Mouse (Mus musculus): ENCODE measurements around the gene Crybg1.
"Not testable (repeated sequence)": the region's sequence is repeated elsewhere in the genome, so short reads cannot be mapped to it uniquely, and the experiment has no call there.

Crybg1 gene

DNA sequence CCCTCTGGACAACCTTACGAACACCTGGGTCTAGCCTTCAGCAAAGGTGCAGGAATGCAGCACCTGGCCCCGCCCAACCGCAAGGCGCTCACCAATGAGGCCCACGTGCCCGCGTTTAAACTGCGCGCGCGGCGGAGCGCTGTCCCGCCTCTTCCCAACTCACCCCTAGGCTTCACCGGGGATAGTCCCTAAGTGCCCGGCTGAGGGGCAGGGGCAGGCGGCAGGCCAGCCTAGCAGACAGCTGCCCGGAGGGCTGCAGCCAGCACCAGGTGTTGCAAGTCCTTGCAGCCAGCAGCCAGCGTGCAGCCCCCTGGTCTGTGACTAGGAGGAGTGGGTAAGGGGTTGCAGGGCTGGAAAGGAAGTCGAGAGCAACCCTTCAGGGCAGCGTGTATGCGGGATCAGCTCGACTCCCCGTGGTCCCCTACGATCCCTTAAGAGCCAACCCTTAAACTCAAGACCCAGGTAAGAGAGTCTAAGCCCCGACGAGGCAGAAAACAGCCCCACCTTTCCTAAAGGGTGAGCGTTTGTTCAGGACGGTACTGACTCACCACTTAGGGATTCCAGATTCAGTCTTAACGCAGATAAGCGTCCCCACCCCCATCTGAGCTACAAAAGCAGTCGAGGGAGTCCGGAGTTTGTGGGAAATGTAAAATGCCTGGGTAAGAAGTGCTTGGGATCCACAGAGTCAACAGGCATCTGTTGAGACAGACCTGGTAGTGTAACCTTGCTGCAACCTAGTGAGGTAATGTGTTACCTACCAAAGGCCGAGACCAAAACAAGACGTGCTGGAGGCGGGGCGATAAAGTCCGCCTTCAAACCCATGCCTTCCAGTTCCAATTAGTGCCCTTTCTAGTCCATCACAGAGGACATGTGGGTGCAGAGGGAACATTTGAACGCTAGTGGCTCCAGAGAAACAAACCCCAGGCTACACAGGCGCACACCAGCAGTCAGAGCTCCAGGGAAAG lies 142.7 kb downstream of the Crybg1 start:
- DNase-seq (ENCODE audit: low spot score): peak; percentile 53

- DNase-seq (ENCODE audit: low spot score): no peak
Observed at GRCm38 (mm10) chr10:44004221-44004751, 144.4 kb downstream of the Crybg1 start.

DNA sequence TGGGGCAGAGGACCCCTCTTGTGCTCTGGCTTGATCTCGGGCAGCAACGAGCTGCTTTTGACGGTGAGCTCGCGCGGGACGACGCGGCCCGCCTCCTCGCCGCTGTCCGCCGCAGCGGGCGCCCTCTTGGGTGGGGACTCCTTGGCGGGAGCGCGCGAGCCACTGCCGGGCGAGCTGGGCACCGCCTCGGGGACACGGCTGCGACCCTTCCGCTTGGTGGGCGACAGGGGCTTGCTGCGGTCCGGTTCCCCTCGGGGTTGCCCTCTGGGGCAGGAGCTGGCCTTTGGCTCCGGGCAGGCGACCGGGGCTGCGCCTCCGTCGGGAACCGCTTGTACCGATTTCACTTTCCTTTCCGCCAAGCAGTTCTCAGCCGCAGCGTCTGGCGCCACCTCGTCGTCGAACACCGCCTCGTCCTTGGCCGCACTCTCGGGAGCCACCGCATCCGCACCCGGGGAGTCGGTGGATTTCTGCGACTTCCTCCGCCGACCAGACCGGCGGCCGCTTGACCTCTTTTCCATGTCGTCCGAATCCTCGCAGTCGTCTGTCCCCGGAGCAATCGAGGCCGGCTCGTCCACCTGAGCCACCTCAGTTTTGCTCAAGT lies 145.0 kb downstream of the Crybg1 start:
- DNase-seq (ENCODE audit: low spot score): peak; percentile 54

GRCm38 (mm10) chr10:44002995-44003524 lies 145.6 kb downstream of the Crybg1 start:
- DNase-seq (ENCODE audit: low spot score): no peak

DNA sequence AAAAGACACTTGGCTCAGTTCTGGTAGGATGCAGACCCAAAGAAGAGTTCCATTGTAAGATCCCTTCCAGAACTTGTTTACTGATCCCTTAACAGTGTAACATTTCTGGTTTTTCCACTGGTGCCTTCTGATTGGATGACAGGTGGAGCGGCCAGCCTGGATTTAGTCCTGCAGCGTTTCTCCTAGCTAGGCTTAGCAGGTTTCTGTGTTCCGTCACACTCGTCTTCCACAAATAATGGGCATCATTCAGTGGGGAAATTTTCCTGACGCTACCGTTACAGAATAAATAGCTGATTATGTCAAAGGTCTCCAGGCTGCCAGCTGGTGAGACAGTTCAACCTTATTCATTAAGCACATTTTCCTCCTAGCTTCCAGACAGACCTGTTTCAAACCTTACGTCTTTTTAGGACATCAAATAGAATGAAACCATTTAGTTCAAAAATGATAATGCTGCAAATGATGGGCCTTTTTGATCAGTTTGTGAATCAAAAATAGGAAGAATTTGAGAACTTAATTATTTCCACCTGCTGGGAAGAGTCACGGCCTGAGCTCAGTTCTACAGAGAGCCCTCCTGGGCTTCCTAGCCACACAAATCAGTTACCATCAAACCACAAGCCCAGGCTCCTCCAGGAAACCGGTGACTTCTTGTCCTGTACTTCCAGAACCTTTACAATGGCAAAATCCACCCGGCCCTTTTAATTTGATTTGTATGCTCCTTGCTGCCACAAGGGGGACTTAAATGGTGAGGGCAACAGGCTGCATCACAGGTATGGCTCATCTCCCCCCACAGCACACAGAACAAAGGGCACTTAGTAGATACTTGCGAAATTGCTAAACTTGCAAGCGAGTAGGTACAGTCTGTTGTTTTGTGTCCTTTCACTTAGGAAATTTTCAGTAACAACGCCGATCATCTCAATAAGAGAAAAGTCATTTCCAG lies 146.4 kb downstream of the Crybg1 start:
- no peak for DNase-seq (ENCODE audit: low spot score)

DNA sequence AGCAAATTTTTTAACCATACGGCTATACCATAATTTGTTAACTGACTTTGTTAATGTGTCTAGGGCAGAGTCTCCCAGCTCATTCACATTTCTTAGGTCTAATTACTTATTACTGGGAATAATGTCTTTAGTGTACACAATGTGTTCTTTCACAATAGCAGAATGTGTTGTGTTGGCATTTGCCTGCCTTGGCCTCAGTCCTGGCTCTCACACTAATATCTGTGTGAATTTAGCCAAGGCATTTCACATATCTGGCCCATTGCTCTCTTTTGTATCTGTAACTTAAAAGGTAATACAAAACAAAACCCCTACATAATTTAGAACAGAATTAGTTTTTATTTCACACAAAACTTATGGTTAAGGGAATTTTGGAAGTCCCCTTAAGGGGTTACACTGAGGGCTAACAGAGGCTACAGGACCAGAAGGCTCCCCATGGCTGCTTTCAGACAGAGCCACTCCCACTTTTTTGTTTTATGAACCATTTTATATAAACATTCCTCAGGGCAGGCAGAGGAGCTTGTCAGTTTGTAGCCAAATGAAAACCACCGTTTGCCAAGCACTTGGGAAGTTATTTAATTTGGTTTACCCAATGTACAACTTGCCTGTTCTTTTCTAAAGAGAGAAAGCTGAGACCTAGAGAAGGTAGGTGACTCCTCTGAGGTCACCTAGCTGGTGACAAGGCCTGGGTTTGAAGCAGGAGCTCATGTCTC lies 148.3 kb downstream of the Crybg1 start:
- DNase-seq (ENCODE audit: low spot score): no peak

GRCm38 (mm10) chr10:43998503-43999082 lies 150.1 kb downstream of the Crybg1 start:
- DNase-seq (ENCODE audit: low spot score): no peak

DNA sequence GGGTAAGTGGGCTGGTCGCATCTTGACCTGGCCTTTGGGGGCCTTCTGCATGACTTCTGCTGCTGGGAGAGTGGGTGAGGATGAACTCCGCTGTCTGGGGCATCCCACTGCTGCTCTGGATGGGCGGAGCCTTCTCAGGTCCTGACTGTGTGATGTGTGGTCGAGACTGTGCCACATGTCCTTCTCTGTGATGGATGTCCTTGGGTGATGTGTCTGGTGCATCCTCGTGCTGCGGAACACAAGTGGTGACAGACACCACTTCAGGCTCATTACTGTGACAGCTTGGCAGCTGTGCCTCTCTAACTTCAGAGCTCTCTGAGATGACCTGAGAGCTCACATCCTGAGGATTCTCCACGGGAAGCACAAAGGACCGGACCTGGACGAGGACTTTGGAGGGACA lies 150.6 kb downstream of the Crybg1 start:
- no peak for DNase-seq (ENCODE audit: low spot score)

- DNase-seq (ENCODE audit: low spot score): no peak
Observed at GRCm38 (mm10) chr10:43997276-43997675, 151.4 kb downstream of the Crybg1 start.

DNA sequence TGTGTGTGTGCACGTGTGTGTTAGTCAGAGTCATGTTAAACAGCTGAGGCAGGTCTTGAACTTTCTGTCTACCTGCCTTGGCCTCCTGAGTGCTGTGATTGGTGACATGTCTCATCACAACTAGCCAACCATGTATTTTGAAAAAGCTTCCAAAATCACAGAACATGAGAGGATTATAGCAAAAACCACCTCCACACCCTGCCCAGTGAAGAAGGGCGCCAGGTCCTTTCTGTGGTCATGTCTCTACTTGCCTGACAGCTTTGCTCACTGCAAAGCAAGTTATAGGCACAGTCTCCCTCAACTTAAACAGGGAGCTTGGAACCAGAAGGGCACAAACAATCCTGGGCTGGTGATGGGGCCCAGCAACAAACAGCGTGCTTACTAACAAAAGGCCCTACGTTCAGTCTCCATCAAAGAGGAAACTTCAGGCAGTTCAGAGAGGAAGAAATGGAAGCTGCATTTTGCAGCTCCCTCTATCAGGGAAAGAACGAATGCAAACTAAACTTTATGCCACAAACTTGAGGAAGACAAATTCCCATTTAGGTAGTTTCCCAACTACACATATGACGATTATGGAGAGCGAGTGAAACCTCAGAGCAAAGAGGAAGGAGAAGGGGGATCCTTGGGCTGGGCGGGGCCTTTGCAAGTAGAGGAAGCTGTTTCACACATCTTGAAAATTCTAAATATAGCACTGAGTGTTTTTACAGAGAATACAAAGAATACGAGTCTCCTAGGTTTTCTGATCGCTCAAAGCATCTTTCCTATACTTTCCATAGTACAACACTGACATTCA lies 152.6 kb downstream of the Crybg1 start:
- DNase-seq (ENCODE audit: low spot score): no peak

DNA sequence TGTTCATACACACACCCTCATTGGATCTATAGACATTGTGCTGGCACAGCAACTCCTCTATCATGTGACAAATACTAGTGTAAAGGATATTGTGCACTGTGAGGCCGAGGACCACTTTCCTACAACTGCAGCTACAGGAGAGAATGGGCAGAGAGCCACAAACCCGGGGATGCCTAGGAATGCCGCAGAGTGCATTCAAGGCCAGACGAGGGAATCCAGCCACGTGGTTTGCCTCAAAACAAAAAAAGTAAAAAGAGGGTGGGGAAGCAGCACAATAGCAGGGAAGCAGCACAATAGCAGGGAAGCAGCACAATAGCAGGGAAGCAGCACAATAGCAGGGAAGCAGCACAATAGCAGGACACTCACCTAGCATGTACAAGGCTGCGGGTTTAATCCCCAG lies 155.5 kb downstream of the Crybg1 start:
- DNase-seq (ENCODE audit: low spot score): no peak

GRCm38 (mm10) chr10:43992506-43992905 lies 156.1 kb downstream of the Crybg1 start:
- DNase-seq (ENCODE audit: low spot score): no peak

- no peak for DNase-seq (ENCODE audit: low spot score)
Observed at GRCm38 (mm10) chr10:43991268-43991667, 157.4 kb downstream of the Crybg1 start.

DNA sequence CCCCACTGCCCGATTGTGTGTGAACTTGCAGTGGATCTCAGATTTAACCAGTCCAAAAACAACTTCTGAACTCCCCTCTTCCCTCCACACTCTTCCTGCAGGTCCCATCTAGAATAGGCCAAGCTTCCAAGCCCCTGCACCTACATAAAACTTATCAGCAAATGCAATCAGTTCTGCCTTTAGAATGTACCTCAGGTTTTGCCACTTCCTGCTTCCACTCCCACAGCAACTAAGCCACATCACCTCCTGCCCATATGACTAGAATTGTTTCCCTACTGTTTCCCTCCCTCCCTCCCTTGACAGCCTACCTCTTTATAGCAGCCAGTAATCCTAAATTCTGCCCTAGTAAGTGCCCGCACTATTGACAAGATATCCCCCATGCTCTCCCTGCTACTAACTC lies 164.8 kb downstream of the Crybg1 start:
- no peak for DNase-seq (ENCODE audit: low spot score)

DNA sequence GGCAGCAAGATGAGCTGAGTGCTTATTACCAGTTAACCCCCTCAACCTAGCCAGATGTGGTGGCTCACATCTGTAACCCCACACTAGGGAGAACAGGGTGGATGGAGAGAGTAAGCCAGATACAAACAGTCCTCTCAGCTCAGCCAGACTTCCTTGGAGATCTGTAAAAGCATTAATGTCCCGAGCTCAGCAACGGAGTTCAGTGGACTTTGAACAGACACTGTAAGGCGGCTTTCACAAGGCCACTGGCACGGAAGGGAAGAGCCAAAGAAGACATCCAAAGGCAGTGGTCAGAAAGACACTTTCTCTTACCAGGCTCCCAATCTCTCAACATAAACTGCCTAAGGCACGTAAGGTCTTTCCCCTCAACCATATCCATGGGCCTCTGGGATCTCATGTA lies 165.4 kb downstream of the Crybg1 start:
- no peak for DNase-seq (ENCODE audit: low spot score)

- no peak for DNase-seq (ENCODE audit: low spot score)
Observed at GRCm38 (mm10) chr10:43982470-43982869, 166.2 kb downstream of the Crybg1 start.

DNA sequence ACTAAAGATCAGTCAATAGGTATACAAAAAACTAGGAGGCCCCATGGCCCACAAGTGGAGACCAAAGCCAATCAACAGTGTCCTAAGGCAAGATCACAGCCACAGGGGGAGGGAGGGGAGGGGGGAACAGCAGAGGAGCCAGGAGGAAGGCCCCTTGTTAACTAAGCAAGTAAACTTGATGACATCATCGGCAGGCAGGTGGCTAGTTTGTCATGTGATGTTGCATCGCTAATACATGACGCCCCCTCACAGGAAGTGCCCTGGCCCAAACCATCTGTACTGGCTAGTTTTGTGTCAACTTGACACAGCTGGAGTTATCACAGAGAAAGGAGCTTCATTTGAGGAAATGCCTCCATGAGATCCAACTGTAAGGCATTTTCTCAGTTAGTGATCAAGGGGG lies 167.9 kb downstream of the Crybg1 start:
- not testable (repeated sequence) for DNase-seq (ENCODE audit: low spot score)

- no peak for DNase-seq (ENCODE audit: low spot score)
Observed at GRCm38 (mm10) chr10:43980080-43980479, 168.6 kb downstream of the Crybg1 start.

- DNase-seq (ENCODE audit: low spot score): no peak
Observed at GRCm38 (mm10) chr10:43977353-43977752, 171.3 kb downstream of the Crybg1 start.

GRCm38 (mm10) chr10:43973244-43973643 lies 175.4 kb downstream of the Crybg1 start:
- DNase-seq (ENCODE audit: low spot score): no peak

All from urinary bladder, postnatal 25 days (tissue).